28 mouse cellular contexts compared by ENCODE assay signal in genomic region chr1:83568746-83569145, GRCm38 (mm10).
DNase-seq lines count a peak whose midpoint lies in the region; ATAC-seq and TF ChIP-seq lines count a peak whose summit lies in the region.
"Had no signal": no experiment of that assay in that cellular context is flagged by ENCODE, and none has a peak within 500 bp of the region (broad histone marks: within the 10 kb centered on the region; RNA-seq: fewer than 3 reads in every experiment).

No protein-coding gene starts in this region.

- H3K4me2 ChIP-seq in hindbrain, postnatal 0 days (ENCODE audit: low read depth, low read length): no peak overlapping the region
- H3K4me2 ChIP-seq in hindbrain, embryonic 11.5 days (replicated peaks; ENCODE audit: low read depth, low read length): no peak overlapping the region
- no peak overlapping the region for H3K4me2 ChIP-seq in midbrain, embryonic 14.5 days (ENCODE audit: low read length)
- no peak overlapping the region for H3K4me2 ChIP-seq in midbrain, embryonic 11.5 days
- H3K4me2 ChIP-seq: embryonic facial prominence, embryonic 13.5 days; embryonic facial prominence, embryonic 15.5 days; forebrain, embryonic 12.5 days had no signal

- no peak overlapping the region for H3K4me3 ChIP-seq in hindbrain, postnatal 0 days (ENCODE audit: low read length)
- H3K4me3 ChIP-seq in hindbrain, embryonic 11.5 days (ENCODE audit: low read depth, low read length): no peak overlapping the region
- H3K4me3 ChIP-seq in midbrain, embryonic 14.5 days (replicated peaks; ENCODE audit: low read depth, low read length): no peak overlapping the region
- no peak overlapping the region for H3K4me3 ChIP-seq in midbrain, embryonic 11.5 days (ENCODE audit: low read depth, low read length)
- H3K4me3 ChIP-seq: embryonic facial prominence, embryonic 13.5 days; embryonic facial prominence, embryonic 15.5 days; erythroblast, embryonic 14.5 days; forebrain, embryonic 10.5 days; forebrain, embryonic 12.5 days had no signal

- DNase-seq in cerebellum, postnatal 10 days: peak; percentile 50 to 51
- DNase-seq in cerebellum, adult 18-20 months: no peak
- peak; percentile 53 for DNase-seq in hindbrain, postnatal 0 days (ENCODE audit: low spot score)
- DNase-seq in hindbrain, embryonic 11.5 days (ENCODE audit: low spot score): no peak
- peak; percentile 2 for DNase-seq in midbrain, embryonic 14.5 days
- DNase-seq in midbrain, embryonic 11.5 days (ENCODE audit: low spot score, missing footprints): no peak
- DNase-seq in brain, embryonic 14.5 days (ENCODE audit: low read depth): peak; percentile 28
- DNase-seq: adrenal gland, adult 8-10 months; adrenal gland, postnatal 14 days; adrenal gland, postnatal 36 days; B cell, adult 2 months; cerebellum, adult 11 months; cerebellum, adult 8-10 months; cerebellum, adult 9-11 months; cerebellum, postnatal 36 days; embryo, embryonic 11 days had no signal

- no peaks in the 10 kb centered on the region for H3K9me3 ChIP-seq in hindbrain, postnatal 0 days (ENCODE audit: low read length)
- H3K9me3 ChIP-seq in hindbrain, embryonic 11.5 days (ENCODE audit: control insufficient read depth, low read length): no peaks in the 10 kb centered on the region
- no peaks in the 10 kb centered on the region for H3K9me3 ChIP-seq in midbrain, embryonic 14.5 days (ENCODE audit: control insufficient read depth, low read length)
- no peaks in the 10 kb centered on the region for H3K9me3 ChIP-seq in midbrain, embryonic 11.5 days (ENCODE audit: control insufficient read depth, low read length)
- H3K9me3 ChIP-seq: embryonic facial prominence, embryonic 13.5 days; embryonic facial prominence, embryonic 15.5 days; forebrain, embryonic 10.5 days; forebrain, embryonic 12.5 days; G1E had no signal

- no peak for TF ChIP-seq POLR2A in brain, embryonic 14.5 days (IDR thresholded peaks at IDR 0.05; ENCODE audit: borderline replicate concordance, extremely low read depth, insufficient read depth, insufficient read length, poor library complexity, severe bottlenecking)

- no peak overlapping the region for H3K9ac ChIP-seq in hindbrain, postnatal 0 days (replicated peaks; ENCODE audit: low read length)
- no peak overlapping the region for H3K9ac ChIP-seq in hindbrain, embryonic 11.5 days (ENCODE audit: low read depth, low read length)
- no peak overlapping the region for H3K9ac ChIP-seq in midbrain, embryonic 14.5 days (replicated peaks; ENCODE audit: low read length)
- no peak overlapping the region for H3K9ac ChIP-seq in midbrain, embryonic 11.5 days (ENCODE audit: low read length)
- H3K9ac ChIP-seq: embryonic facial prominence, embryonic 13.5 days; embryonic facial prominence, embryonic 15.5 days; forebrain, embryonic 12.5 days had no signal

- no peak for ATAC-seq in hindbrain, postnatal 0 days
- no peak for ATAC-seq in hindbrain, embryonic 11.5 days (ENCODE audit: low FRiP score)
- ATAC-seq in midbrain, embryonic 14.5 days (ENCODE audit: low FRiP score, low TSS enrichment): no peak
- no peak for ATAC-seq in midbrain, embryonic 11.5 days (ENCODE audit: low FRiP score)
- ATAC-seq: activated CD4-positive, CD25-positive, alpha-beta regulatory T cell, adult 4 months; CD4-positive, CD25-positive, alpha-beta regulatory T cell, adult 4 months; forebrain, embryonic 14.5 days; forebrain, embryonic 16.5 days; Patski had no signal

- no peak for TF ChIP-seq CTCF in hindbrain, postnatal 0 days (IDR thresholded peaks at IDR 0.05; ENCODE audit: low read depth)
- no peak for TF ChIP-seq CTCF in brain, embryonic 14.5 days (IDR thresholded peaks at IDR 0.05; ENCODE audit: borderline replicate concordance, extremely low read depth, insufficient read depth, insufficient read length)

- no peaks in the 10 kb centered on the region for H3K36me3 ChIP-seq in hindbrain, postnatal 0 days (ENCODE audit: insufficient read depth, low read length)
- H3K36me3 ChIP-seq in hindbrain, embryonic 11.5 days (ENCODE audit: control insufficient read depth, insufficient read depth, low read length): no peaks in the 10 kb centered on the region
- no peaks in the 10 kb centered on the region for H3K36me3 ChIP-seq in midbrain, embryonic 14.5 days (ENCODE audit: control insufficient read depth, insufficient read depth, low read length)
- no peaks in the 10 kb centered on the region for H3K36me3 ChIP-seq in midbrain, embryonic 11.5 days (ENCODE audit: control insufficient read depth, insufficient read depth, low read length)
- H3K36me3 ChIP-seq: embryonic facial prominence, embryonic 13.5 days; embryonic facial prominence, embryonic 15.5 days; forebrain, embryonic 10.5 days; forebrain, embryonic 12.5 days; G1E had no signal

- no peak overlapping the region for H3K27ac ChIP-seq in hindbrain, postnatal 0 days
- no peak overlapping the region for H3K27ac ChIP-seq in hindbrain, embryonic 11.5 days (ENCODE audit: low read depth, low read length)
- no peak overlapping the region for H3K27ac ChIP-seq in midbrain, embryonic 14.5 days (replicated peaks; ENCODE audit: low read depth, low read length)
- H3K27ac ChIP-seq in midbrain, embryonic 11.5 days (ENCODE audit: low read depth, low read length): no peak overlapping the region
- H3K27ac ChIP-seq: embryonic facial prominence, embryonic 13.5 days; embryonic facial prominence, embryonic 15.5 days; forebrain, embryonic 10.5 days; forebrain, embryonic 12.5 days had no signal

- H3K4me1 ChIP-seq in hindbrain, postnatal 0 days (ENCODE audit: insufficient read depth, low read length): no peaks in the 10 kb centered on the region
- no peaks in the 10 kb centered on the region for H3K4me1 ChIP-seq in hindbrain, embryonic 11.5 days (replicated peaks; ENCODE audit: control insufficient read depth, insufficient read depth, low read length)
- no peaks in the 10 kb centered on the region for H3K4me1 ChIP-seq in midbrain, embryonic 14.5 days (ENCODE audit: control insufficient read depth, insufficient read depth, low read length)
- H3K4me1 ChIP-seq in midbrain, embryonic 11.5 days (ENCODE audit: control insufficient read depth, insufficient read depth, low read length): no peaks in the 10 kb centered on the region
- H3K4me1 ChIP-seq: embryonic facial prominence, embryonic 13.5 days; embryonic facial prominence, embryonic 15.5 days; forebrain, embryonic 10.5 days; forebrain, embryonic 12.5 days had no signal

- no peaks in the 10 kb centered on the region for H3K27me3 ChIP-seq in hindbrain, postnatal 0 days (ENCODE audit: insufficient read depth, low read length)
- no peaks in the 10 kb centered on the region for H3K27me3 ChIP-seq in hindbrain, embryonic 11.5 days (ENCODE audit: control insufficient read depth, insufficient read depth, low read length)
- no peaks in the 10 kb centered on the region for H3K27me3 ChIP-seq in midbrain, embryonic 14.5 days (ENCODE audit: control insufficient read depth, insufficient read depth, low read length)
- H3K27me3 ChIP-seq in midbrain, embryonic 11.5 days (ENCODE audit: control insufficient read depth, insufficient read depth, low read length): no peaks in the 10 kb centered on the region
- H3K27me3 ChIP-seq: CH12.LX; embryonic facial prominence, embryonic 13.5 days; embryonic facial prominence, embryonic 15.5 days; forebrain, embryonic 12.5 days had no signal

- 54% methylated on average over 1 of the region's 1 CpGs for WGBS in hindbrain, postnatal 0 days
- WGBS in hindbrain, embryonic 11.5 days: 93% methylated on average over 1 of the region's 1 CpGs
- WGBS in midbrain, embryonic 14.5 days: 79% methylated on average over 1 of the region's 1 CpGs
- WGBS in midbrain, embryonic 11.5 days: 89% methylated on average over 1 of the region's 1 CpGs

Comparison
In these comparisons a context has a peak if more than half of its experiments do, and no peak if none do; other contexts are left out.
1. DNase-seq: peak in cerebellum, postnatal 10 days (2 of 2), hindbrain, postnatal 0 days (single experiment), midbrain, embryonic 14.5 days (single experiment) and brain, embryonic 14.5 days (single experiment); none in cerebellum, adult 18-20 months (0 of 2), hindbrain, embryonic 11.5 days (single experiment) and midbrain, embryonic 11.5 days (single experiment).